Mouse (Mus musculus) hematopoietic stem cell, adult 5-6 weeks (primary cell): Measurements from ENCODE around the gene Ramp3. TPM values are rescaled to one million over a fixed set of nuclear protein-coding genes. Genes with fewer than 3 reads are reported as not detected.
"Not testable (repeated sequence)": the region's sequence is repeated elsewhere in the genome, so short reads cannot be mapped to it uniquely, and the experiment has no call there.

Experiments used
- ATAC-seq, 2 experiments: fragments of 125-278 bp in 1 of 2; replicated peaks in 1 of 2; 2 replicates each; pipeline ENCODE4 v1.8.0; 2016 to 2017; ENCODE audit warnings: inconsistent platforms in 2 of 2, mild to moderate bottlenecking in 2 of 2, moderate number of reproducible peaks in 2 of 2, low read depth in 1 of 2, moderate TSS enrichment in 1 of 2; ENCODE audit not compliant: low FRiP score in 2 of 2, poor library complexity in 2 of 2, severe bottlenecking in 2 of 2, insufficient read depth in 1 of 2, low TSS enrichment in 1 of 2
- total RNA-seq: library from RNA; stranded (forward); fragments of 172-1452, 232-1000 nt; gene quantifications from 2 replicates; pipeline ENCODE4 v1.2.3, GENCODE M21; 2017

The Ramp3 gene
- 0.25 TPM in 1 of 2 replicates, not detected in the other for total RNA-seq

DNA sequence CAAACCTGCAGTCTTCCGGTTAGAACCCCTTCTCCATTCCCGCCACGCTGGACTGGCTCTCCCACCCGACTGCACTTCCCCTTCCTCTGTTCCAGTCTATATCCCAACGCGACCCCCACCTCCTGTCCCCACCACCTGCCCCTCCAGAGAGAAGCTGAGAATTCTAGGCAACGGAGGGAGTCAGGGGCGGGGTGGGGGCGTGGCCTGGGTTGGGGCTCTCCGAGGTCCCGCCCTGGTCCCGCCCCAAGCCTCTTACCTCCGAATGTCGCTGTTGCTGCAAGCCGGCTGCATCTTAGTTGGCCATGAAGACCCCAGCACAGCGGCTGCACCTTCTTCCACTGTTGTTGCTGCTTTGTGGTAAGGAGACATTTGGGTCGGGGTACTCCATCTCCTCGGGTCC lies at the start of gene Ramp3:
Ramp3 (plus strand) TSS at position 251 of the 400 bp plus-strand sequence.
- ATAC-seq, result peak in 1 of 2 experiments; percentile 57; a peak in 2 of 4 replicates

DNA sequence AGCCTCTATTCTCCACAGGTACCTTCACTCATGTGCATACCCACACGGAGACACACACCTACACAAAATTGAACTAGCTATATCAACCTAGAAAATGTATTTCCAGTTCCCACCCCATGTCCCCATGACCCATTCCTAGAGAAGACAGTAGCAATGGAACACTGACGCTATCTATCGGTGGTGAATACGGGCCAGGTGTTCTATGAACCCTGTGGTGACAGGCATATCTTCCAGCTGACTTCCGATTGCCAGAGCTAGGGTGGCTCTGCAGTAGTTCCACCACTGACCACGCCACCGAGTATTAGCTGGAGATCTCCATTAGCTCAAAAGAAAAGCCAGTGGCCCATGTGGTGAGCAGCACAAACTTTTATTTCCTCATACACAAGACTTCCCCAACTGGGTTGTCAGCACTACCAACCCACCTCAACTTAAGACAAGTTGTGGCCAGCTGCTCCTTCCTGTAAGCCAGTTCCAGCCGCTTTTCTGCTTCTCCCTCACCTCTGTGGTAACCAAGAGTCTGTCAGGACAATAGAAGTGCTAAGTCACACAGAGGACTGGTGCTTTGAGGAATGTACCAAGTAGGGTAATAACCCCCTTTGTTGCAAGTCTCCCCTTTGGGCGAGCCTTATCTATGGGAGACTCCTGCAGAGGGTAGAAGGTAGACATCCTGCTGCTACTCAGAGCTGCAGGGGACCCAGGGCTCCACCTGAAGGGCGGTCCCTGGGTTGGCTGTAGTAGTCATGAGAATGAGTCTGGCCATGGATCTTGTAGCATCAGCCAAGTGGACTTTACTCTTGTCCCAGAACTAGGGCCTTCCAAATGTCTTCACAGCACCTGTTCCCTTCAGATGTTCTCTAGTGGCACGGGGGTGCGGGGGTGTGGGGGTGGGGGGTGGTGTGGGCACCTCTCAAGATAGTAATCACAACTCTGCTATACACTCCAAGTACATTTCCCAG lies 42.8 kb upstream of the Ramp3 start:
- ATAC-seq, result peak; percentile 90

GRCm38 (mm10) chr11:6623704-6624103 lies 34.6 kb upstream of the Ramp3 start:
- ATAC-seq, result no peak

DNA sequence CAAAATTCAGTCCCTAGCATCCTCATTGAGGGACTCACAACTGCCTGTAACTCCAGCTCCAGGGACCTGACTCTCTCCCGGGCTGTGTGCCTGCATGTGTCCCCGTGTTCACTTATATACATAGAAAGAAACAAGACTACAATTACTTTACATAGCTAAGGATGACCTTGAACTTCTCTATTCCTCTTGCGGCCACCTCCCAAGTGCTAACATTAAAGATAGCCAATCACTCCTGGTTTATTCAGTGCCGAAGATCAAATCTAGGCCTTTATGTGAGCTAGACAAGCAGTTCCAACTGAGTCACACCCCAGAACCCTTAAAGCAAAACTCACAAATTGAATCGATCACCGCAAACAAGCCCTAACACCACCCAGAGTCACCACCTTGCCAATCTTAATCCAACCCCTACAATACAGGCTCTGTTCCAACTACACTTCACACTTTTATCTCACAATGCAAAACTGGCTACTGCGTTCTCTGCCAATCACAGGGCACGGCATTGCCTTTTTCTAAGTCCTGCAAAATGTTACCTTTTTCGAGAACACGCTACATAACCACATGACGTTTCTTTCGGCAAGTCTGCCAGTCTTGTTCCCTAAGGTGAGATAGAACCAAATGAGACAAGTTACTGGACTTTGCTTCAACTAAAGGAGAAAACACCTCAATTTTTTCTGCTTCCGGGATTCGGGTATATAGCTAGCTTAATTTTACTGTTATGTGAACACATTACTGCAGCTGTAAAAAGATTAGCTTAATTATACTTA lies 33.5 kb upstream of the Ramp3 start:
- no peak for ATAC-seq

DNA sequence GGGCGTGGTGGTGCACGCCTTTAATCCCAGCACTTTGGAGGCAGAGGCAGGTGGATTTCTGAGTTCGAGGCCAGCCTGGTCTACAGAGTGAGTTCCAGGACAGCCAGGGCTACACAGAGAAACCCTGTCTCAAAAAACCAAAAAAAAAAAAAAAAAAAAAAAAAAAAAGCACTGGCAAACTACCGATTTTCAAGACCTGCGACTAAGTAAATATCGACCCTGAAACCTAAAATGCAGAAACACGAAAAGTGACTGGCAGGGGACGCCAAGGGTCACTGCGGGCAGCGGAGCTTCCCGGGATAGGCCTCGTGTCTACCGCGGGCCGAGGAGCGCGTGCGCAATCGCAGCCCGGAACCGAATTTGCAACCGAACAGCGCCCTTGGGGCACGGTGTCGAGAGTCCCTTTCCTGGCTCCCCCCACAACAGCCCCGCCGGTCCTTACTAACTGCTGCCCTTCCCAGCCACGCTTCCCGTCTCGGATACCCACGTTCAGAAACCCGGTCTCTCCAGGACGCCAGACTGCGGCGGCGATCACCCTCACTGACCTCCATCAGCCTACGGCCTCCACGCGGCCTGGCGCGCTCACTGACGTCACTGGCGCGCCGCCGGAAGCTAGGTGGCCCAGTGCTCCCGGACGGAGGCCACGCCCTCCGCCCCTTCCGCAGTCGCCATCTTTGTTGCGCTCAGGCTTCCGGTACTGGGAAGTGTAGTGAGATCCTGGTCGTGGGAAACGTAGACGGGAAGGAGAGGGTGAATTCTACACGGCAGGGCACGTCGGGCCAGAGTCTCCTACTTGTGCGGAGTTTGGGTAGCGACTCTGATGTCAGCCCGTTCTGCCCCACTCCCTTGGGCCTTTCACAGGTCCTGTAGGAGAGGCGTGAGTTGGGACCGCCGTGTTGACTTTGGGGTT lies 32.6 kb upstream of the Ramp3 start, which contains the start of gene Tbrg4:
Tbrg4 (minus strand) TSS at position 590 of the 910 bp plus-strand sequence.
- peak; percentile 79 to 84 for ATAC-seq

DNA sequence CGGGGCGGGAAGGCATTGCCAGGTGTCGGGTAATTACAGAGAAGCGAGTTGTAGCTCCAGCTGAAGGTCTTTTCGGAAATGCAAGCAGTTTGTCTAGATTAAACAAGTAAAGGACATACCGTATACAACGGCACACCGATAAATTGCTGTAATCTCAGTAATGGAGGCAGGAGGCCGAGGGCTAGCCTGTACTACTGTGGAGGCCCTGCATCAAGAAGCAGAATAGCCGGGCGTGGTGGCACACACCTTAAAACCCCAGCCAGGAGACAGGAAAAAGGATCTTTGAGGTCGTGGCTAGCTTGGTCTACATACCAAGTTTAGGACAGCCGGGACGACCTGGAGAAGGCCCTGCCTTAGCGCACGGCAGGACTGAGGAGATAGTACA lies 31.9 kb upstream of the Ramp3 start:
- no peak for ATAC-seq

DNA sequence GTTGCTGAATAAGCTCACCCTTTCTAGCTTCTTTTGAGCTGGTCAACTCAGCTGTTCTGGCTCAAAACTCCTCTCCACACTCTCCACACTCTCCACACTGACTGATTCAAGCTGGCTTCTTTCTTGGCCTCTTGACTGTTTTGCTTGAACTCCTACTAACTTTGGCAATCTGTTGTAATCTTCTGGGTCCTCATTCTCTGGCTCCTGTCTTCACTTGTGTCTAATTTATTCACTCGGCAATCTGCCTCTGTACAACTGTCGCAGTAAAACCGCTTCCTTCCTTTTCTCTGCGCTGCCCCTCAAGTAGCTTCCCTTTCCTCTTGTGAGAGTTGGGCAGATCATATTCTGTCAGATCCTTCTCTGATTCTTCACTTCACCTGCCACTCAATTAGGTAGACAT lies 30.6 kb upstream of the Ramp3 start:
- peak; percentile 43 to 46; a peak in 3 of 4 replicates for ATAC-seq

DNA sequence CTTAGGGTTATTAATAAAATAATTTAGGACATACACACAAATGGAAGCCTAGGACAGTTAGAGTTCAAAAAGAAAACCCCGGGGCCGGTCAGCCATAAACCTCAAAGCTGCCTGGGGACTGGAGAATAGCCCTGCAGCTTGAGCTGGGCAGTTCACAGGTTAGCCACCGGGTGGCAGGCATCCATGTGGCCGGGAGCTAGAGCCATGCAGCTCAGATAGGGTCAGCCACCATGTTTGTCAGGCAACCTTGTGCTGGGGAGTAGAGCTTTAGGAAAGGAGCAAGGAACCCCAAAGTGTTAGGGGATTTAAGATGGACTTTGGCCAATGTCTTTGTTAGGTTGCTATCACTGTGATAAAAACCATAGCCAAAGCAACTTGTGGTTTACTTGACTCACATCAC lies 29.8 kb upstream of the Ramp3 start:
- 0 out of 4 replicates have a peak, but pooled peaks have one; percentile 23 to 25 for ATAC-seq

DNA sequence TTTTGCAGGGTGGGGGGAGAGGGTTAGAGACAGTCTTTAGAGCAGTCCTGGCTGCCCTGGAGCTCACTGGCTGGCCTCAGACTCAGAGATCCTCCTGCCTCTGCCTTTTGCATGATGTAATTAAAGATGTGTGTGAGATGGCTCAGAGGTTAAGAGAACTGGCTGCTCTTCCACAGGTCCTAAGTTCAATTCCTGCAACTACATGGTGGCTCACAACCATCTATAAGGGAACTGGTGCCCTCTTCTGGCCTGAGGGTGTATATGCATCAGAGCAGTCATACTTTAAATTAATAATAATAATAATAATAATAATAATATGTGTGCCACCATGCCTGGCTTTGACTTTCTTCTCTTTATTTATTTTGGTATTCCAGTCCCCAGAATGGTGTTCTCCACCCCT lies 28.7 kb upstream of the Ramp3 start:
- no peak for ATAC-seq

DNA sequence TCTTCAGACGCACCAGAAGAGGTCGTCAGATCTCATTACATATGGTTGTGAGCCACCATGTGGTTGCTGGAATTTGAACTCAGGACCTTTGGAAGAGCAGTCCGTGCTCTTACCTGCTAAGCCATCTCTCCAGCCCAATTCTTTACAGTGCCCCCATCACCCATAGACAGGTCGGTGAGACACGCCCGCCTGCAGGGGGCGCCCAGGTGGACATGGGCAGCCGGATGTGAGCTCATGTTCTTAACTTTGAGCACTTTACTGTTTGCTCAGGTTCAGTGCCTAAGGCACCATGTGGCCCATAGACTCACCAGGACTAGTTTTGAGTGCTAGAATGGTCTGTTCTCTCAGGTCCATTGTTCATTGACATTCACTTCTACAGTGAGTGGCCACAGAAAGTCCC lies 22.2 kb upstream of the Ramp3 start:
- ATAC-seq, result no peak

GRCm38 (mm10) chr11:6638537-6638936 lies 19.8 kb upstream of the Ramp3 start, which contains the start of gene Wap:
TSS of gene Wap (minus strand) at chr11:6638637.
- no peak for ATAC-seq

DNA sequence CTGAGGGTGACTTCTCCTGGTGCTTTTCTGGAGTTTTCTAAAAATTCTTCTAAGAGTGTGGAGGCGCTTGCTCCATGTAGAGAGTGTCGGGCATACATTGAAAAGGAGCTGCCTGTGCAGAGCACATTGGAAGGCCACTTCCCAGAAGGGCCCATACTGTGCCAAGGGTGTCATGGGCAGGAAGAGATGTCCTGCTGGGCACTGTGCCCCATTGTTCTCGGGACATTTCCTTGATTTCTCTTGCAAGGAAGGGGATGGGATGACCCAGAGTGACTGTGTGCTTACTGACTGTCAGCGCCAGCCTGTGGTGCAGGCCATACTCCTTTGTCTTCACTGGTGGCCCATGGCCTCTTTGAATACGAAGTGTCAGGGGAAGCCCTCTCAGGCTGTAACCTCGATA lies 19.2 kb upstream of the Ramp3 start:
- ATAC-seq, result no peak

- ATAC-seq, result no peak
Measured at GRCm38 (mm10) chr11:6644566-6644965, 13.8 kb upstream of the Ramp3 start.

- ATAC-seq, result peak; percentile 11 to 49; a peak in 1 of 4 replicates
Measured at GRCm38 (mm10) chr11:6647831-6648724, 10.2 kb upstream of the Ramp3 start.

GRCm38 (mm10) chr11:6650519-6650918 lies 7.8 kb upstream of the Ramp3 start:
- no peak for ATAC-seq

DNA sequence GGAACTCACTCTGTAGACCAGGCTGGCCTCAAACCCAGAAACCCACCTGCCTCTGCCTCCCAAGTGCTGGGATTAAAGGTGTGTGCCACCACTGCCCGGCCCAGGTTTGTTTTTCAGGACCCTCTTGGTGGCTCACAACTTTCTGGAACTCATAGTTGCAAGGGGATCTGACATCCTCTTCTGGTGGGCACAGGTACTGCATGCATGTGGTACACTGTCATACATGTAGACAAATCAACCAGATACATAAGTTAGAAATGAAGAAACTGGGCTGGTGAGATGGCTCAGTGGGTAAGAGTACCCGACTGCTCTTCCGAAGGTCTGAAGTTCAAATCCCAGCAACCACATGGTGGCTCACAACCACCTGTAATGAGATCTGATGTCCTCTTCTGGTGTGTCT lies 5.3 kb upstream of the Ramp3 start:
- ATAC-seq, result not testable (repeated sequence)
